8 mouse cellular contexts compared by ENCODE assay signal in the genomic region with DNA sequence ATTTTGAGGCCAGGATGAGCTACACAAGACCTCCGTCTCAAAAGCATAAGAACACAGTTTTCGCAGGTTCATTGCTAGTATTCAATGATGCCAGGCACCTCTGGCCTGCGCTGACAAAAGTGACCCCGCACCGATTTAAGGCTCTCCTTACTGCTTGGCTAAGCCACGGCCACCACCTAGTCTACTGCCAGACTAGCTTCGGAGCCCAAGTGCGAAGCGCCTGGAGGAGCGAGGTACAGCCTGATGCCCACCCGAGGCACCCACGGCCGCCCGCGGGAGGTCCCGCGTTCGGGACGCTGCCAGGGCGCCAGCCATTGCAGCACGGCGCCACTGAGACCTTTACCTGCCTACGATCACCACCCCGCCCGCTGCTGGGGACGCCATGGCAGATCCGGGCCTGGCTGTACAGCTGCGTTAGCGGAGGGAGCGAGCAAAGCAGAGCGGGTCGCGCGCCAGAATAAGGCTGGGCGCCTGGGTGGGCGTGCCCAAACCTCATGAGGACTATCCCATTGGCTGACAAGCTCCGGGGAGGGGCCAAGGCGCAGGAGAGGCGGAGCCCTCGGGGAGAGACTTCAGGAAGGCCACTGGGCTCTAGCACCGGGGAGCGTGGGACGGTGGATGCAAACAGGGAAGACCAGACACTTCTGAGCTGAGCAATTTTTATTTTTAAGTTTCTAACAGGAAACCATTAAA. TPM values are rescaled to one million over a fixed set of nuclear protein-coding genes. Genes with fewer than 3 reads are reported as not detected.
DNase-seq lines count a peak whose midpoint lies in the region; ATAC-seq lines count a peak whose summit lies in the region.

A gene (minus strand): TSS at position 465 of the 693 bp plus-strand sequence.

- peak; percentile 94 for ATAC-seq in heart, embryonic 13.5 days (ENCODE audit: extremely low read depth, insufficient number of reproducible peaks, low FRiP score, low TSS enrichment)
- peak; percentile 99 for ATAC-seq in liver, embryonic 12.5 days
- peak; percentile 100 for ATAC-seq in stomach, embryonic 15.5 days (ENCODE audit: insufficient read depth, low FRiP score, low read depth)

- H3K4me2 ChIP-seq in heart, embryonic 13.5 days = peak within 1 kb of the TSS; percentile 83
- H3K4me2 ChIP-seq in liver, embryonic 12.5 days = peak within 1 kb of the TSS; percentile 93
- peak within 1 kb of the TSS; percentile 93 for H3K4me2 ChIP-seq in stomach, embryonic 15.5 days

- peaks cover 8% of the 10 kb centered on the region for H3K27me3 ChIP-seq in heart, embryonic 13.5 days (replicated peaks)
- 0 out of 2 replicates have a peak, but pooled peaks cover 3% of the 10 kb centered on the region for H3K27me3 ChIP-seq in liver, embryonic 12.5 days (replicated peaks)
- H3K27me3 ChIP-seq in stomach, embryonic 15.5 days (replicated peaks) = no peaks in the 10 kb centered on the region

- no peaks in the 10 kb centered on the region for H3K36me3 ChIP-seq in heart, embryonic 13.5 days
- H3K36me3 ChIP-seq in liver, embryonic 12.5 days = no peaks in the 10 kb centered on the region
- no peaks in the 10 kb centered on the region for H3K36me3 ChIP-seq in stomach, embryonic 15.5 days

- H3K4me3 ChIP-seq in brown adipose tissue, adult 24 weeks (ENCODE audit: insufficient read depth, low read depth, low read length) = peak within 1 kb of the TSS; percentile 85
- H3K4me3 ChIP-seq in heart, embryonic 13.5 days = peak within 1 kb of the TSS; percentile 63
- H3K4me3 ChIP-seq in liver, embryonic 12.5 days = peak within 1 kb of the TSS; percentile 65
- peak within 1 kb of the TSS; percentile 69 for H3K4me3 ChIP-seq in stomach, embryonic 15.5 days (replicated peaks)

- DNase-seq in CD4-positive, CD25-positive, alpha-beta regulatory T cell, adult 2 months (ENCODE audit: low read depth, low spot score) = peak; percentile 97
- peak; percentile 54 for DNase-seq in fat pad, adult 2 months (ENCODE audit: extremely low read depth, low read depth, low spot score)
- peak; percentile 99 for DNase-seq in kidney, postnatal 10 days
- peak; percentile 85 to 92 for DNase-seq in natural killer cell, adult 2 months (ENCODE audit: low spot score in 2 of 2)

- 2% methylated on average over 43 of the region's 43 CpGs for WGBS in heart, embryonic 13.5 days
- 2% methylated on average over 43 of the region's 43 CpGs for WGBS in liver, embryonic 12.5 days (ENCODE audit: insufficient replicate concordance)
- 3% methylated on average over 42 of the region's 43 CpGs for WGBS in stomach, embryonic 15.5 days

- H3K9me3 ChIP-seq in heart, embryonic 13.5 days = no peaks in the 10 kb centered on the region
- no peaks in the 10 kb centered on the region for H3K9me3 ChIP-seq in liver, embryonic 12.5 days (replicated peaks)
- no peaks in the 10 kb centered on the region for H3K9me3 ChIP-seq in stomach, embryonic 15.5 days

- no peaks in the 10 kb centered on the region for H3K4me1 ChIP-seq in brown adipose tissue, adult 24 weeks (ENCODE audit: control insufficient read depth, insufficient read depth, insufficient read length, low read length)
- peaks cover 5% of the 10 kb centered on the region; the same call in 1 of the 2 replicates for H3K4me1 ChIP-seq in heart, embryonic 13.5 days
- H3K4me1 ChIP-seq in liver, embryonic 12.5 days = peaks cover 19% of the 10 kb centered on the region
- no peaks in the 10 kb centered on the region for H3K4me1 ChIP-seq in stomach, embryonic 15.5 days

- H3K27ac ChIP-seq in brown adipose tissue, adult 24 weeks (replicated peaks; ENCODE audit: low read depth, low read length) = peak within 1 kb of the TSS; percentile 65
- H3K27ac ChIP-seq in heart, embryonic 13.5 days (replicated peaks) = peak within 1 kb of the TSS; percentile 71
- H3K27ac ChIP-seq in liver, embryonic 12.5 days = peak within 1 kb of the TSS; percentile 39
- peak within 1 kb of the TSS; percentile 92 for H3K27ac ChIP-seq in stomach, embryonic 15.5 days

- H3K9ac ChIP-seq in heart, embryonic 13.5 days = peak within 1 kb of the TSS; percentile 89
- H3K9ac ChIP-seq in liver, embryonic 12.5 days = peak within 1 kb of the TSS; percentile 75
- peak within 1 kb of the TSS; percentile 78 for H3K9ac ChIP-seq in stomach, embryonic 15.5 days

RNA-seq across cellular contexts. Expression of the gene that starts here (rescaled TPM):
- 10.8 and 18.1 TPM in 2 replicates for polyA plus RNA-seq in brown adipose tissue, adult 24 weeks (2012; ENCODE audit: insufficient read depth, insufficient read length, missing spikeins)
- 12.1 and 15.6 TPM in 2 replicates for polyA plus RNA-seq in heart, embryonic 13.5 days (2015; fragmentation: Nextera tagmentation; extraction: Ambion mirVana)
- polyA plus RNA-seq in liver, embryonic 12.5 days (2016; fragmentation: Nextera tagmentation; extraction: Ambion mirVana) = 7.2 and 7.3 TPM in 2 replicates
- 37.6 and 44.5 TPM in 2 replicates for polyA plus RNA-seq in stomach, embryonic 15.5 days (2015; fragmentation: Nextera tagmentation; extraction: Ambion mirVana)

Comparison
In these comparisons a context has a peak if more than half of its experiments do, and no peak if none do; other contexts are left out.
1. Peak in every context shown above with its lines: DNase-seq, ATAC-seq, H3K4me3 ChIP-seq and H3K27ac ChIP-seq.
2. H3K27ac ChIP-seq: peak in every context shown above with its lines; median percentile 92 in stomach, embryonic 15.5 days; 71 in heart, embryonic 13.5 days; 65 in brown adipose tissue, adult 24 weeks; 39 in liver, embryonic 12.5 days.